Mouse (Mus musculus) ovary, postnatal 10 days (tissue): ENCODE measurements around the gene Il17rd.

Experiments
- DNase-seq: peaks from one replicate; pipeline ENCODE4 v3.0.0; 2022; ENCODE audit warnings: low spot score

Gene Il17rd

DNA sequence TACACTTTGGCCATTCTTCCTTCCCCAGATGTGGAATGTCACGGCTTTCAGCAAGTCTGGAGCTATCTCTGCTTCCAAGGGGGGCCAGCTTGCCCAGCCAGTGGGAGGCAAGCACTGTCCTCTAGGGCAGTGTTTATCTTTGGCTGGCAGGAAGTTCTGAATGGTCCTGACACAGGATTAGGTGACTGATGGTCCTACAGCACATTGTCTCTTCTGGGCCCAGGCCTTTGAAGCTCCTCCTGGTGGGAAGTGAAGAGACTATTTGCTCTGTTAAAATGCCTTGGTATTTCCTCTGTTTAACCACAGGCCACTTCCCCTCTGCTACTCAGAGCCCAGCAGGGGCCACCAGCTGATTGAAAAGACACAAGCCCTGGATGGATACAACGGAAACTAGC lies 6.2 kb downstream of the Il17rd start:
- no peak for DNase-seq

DNA sequence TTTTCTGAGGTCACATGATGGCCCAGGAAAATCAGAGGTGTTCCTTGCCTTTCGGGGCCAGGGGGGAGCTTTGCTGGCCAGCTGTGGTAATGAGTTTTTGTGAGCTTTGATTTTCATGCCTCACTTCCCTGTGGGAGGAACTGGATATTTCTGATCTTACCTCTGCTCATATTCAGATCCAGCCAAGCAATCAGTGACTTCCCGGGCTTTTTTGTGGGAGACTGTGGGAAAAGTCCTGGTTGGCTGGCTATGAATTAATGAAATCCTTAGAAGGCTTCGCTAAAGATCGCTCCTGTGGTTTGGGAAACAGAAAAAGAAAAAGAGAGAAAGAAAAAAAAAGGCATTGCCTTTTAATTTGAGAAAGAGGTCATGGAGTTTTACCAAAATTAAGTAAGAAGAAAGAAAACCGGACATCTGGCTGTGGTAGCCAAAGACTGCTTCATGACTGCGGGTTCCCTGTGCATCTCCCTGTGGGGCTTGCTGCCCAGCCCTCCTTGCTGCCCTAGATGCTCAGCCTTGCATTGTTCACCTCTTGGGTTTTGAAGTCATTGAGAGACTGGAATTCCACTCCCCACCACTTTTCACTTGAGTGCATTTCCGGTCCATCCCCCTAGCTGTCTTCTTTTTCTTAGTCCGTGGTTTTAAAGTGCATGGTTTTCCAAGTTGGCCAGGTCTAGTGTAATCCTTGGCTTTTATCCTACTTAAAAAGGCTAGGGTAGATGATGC lies 9.7 kb downstream of the Il17rd start:
- DNase-seq: no peak

DNA sequence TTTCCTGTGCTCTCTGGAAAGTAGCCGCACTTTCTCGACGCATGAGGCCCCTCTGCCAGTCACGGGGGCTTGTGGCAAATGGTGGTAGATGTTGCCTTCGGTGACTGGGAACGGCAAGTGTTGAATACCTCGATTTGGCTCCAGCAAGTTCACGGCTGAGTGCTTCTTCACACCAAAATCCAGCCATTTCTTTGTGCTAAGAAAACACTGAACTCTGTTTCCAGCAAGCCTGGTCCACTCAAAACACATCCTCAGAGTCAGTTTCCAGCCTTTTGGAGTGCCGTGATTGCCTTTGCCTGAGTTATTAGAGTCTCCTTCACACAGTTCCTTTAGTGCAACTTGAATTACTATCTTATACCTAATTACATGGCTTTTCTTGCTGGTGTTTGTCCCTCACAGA lies 11.3 kb downstream of the Il17rd start:
- DNase-seq: no peak

DNA sequence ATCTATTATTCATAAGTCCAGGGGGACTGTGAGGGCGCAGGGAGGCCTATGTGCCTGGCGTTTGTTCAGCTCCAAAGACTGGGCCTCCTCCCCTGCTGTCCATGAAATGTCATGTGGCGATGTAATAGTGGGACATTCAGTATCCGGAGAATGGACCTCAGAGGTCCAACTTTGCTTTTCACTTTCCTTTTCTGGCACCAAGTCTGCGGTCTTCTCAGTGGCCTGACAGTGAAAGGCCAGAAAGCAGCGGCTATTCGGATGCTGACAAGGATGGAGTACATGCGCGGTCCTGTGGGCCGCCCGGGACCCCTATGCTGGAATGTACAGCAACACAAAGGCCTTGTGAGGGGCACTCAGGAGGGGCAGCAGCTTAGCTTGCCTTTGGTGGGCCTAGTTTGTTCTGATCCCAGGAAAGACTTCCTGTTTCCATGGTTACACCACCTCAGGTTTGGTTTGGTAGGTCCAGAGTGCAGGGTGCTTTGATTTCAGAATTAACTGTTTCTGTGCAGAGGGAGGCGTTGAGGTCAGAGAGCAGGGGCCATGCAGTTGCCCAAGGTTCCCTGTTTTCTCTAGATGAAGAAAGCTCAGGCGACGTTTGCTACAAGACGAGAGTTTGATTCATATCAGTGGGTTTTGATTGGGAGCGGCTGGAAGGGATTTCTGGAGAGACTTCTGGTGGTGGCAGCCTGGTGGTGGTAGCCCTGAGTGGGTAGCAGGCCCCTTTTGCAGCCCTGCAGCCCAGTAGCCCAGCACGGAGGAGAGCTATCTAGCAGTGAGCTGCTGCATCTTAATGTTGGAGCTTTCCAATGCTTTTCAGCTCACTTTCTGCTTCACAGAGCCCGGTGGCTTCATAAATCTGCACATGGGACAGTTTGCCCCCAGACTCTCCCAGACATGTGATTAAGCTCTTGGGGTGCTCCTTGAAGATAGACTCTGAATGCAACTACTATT lies 12.1 kb downstream of the Il17rd start:
- DNase-seq: no peak

DNA sequence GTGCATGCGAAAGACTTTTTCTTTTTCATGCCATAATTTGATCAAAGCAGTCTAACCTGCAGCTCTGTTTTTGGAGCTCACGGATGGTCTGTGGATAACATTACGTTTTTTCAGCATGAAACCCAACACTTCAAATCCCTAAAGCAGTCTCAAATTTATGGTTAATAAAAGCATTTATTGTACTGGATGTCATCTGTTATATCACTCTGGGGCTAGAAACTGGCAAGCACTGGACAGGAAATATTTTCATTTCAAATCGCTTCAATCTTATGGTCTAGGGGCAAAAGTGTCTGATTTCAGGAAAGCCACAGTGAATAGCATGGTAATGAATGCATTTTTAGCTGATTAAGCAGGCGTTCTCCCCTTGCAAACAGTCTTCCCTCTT lies 12.8 kb downstream of the Il17rd start:
- no peak for DNase-seq

DNA sequence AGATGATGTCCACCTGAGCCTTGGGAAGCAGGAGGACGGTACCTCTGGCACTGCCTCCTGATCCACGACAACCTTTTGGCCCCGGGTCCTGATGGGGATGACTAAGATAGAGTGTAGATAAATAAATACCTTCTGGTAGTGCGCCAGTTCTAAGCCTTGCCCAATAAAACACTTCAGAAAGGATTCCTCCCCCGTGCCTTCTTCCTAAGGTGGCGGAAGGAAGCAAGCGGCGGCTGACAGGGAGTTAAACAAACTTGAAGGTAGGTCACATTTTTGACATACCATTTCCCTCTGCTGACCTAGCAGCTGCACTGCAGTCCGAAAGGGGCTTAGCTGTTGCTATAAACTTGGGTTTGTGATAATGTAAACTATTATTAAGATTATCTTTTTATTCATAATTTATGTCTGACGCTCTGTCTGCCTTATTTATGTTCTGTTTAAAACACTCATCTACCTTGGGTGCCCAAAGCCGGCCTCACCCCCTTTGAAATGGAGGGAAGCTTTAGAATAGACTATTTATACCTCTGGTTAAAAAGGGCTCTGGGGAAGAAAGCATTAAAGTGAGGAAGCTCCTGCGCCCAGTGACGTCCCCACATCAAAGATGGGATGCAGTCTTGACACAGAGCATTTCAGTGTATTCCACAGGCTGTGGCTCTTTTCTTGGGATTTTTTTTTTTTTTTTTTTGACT lies 19.9 kb downstream of the Il17rd start:
- no peak for DNase-seq

DNA sequence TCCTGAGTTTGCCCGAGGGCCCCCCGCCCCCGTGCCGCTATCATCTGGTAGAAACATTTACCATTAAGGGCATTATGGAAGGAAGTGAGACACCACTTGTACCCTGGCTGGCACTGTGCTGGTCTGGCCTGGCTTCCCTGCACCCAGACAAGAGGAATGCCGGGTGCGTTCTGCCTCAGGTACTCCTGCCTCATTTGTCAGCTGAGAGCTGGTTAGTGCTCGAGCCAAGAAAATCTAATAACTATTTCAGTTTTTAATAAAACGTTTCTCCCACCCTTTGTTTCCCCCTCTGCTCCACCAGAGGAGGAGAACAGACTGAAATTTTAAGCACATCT lies 20.4 kb downstream of the Il17rd start:
- DNase-seq: no peak

DNA sequence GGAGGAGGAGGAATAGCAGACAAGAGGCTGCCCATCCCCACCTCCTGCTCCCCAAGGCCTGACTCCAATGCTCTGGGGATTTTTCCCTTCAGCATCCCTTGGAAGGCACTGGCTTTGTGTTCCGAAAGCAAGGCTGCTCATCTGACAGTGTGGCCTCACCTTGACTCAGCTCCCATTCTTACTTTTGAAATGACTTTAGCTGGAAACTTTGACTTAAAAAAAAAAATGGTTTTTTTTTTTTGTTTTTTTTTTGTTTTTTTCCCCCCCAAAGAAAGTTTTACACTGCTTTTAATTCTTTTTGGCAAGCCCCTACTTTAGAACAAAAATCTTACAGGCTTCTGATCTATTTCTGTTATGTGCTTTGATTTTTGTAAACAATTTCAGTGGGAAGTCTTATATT lies 24.6 kb downstream of the Il17rd start:
- DNase-seq: no peak

DNA sequence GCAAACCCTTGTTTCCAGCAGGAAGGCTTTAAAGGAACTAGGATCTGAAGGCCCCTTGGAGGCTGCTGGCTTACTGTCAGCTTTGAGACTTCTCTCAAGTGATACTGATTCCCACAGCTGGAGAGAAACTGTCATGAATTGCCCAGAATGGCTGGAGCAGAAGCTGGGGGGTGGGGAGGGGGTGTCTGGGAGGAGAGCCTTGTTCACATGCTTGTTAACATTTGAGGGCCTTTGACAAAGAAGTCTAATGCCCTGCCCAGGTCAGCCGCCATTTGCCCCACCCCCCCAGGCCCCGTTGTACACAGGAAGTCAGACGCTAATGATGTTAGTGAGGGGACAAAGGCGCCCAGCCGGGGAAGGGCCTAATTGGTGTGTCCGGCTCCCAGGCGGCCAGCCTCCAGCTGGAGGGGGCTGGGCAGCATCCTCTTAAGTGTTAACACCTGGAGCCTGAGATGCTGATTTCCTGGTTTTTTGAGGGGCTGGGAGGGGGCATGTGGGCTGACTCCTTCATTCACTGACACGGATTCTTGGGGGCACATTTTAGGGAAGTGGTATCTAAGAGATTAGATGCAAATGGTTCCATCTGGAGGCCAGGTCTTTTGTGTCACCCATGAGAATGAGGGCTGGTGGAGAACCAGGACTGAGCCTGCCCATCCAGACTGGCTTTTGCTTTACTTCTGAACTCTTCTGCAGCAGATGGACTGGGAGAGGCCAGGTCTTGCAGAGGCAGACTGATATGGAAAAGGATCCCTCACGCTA lies 27.6 kb downstream of the Il17rd start:
- no peak for DNase-seq

DNA sequence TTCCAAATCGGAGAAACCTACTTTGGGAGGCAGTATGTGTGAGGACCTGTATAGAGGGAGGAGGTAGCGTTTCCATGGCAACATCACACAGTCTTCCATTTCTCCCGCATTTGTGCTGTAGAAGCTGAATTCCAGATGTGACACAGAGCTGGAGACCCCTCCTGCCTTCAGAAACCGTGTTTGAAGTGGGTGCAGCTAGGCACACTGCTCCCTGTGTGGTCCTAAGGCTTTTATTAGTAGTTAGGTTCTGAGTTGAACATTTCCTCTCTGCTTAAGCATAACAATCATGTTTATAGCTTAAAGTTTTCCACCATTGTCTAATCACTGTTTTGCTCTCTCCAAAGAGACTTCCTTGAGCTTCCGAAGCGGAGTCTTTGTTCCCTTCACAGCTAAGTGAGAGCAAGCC lies 29.1 kb downstream of the Il17rd start:
- DNase-seq: no peak

DNA sequence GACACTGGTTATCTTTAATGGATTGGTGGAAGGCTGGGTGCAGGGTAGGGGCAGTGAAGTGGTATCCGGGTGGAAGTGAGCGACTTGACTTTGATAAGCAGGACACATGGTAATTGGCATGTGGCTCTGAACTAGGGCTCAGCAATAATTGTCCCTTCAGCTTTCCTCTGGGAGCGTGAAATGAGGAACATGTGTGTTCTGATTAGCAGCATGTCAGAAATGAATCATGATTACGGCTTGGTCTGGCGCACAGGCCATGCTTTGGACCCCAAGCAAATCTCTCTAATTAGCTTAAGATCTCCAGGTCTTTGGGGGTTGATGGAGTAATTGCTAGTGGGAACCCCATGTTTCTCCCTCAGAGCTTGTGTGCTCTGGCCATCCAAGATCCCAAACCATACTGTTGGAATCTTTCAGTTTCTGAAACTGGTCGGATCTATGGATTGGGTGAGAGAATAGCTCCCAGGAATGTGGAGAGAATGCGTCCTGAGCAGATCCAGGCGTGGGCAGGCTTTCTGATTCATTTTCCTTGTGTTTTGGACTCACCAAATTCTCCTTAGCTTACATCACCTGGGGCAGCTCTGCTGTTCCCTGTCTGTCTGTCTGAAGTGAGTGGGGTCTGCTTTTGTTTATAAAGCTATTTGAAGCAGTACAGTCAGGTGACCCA lies 30.8 kb downstream of the Il17rd start:
- DNase-seq: no peak

DNA sequence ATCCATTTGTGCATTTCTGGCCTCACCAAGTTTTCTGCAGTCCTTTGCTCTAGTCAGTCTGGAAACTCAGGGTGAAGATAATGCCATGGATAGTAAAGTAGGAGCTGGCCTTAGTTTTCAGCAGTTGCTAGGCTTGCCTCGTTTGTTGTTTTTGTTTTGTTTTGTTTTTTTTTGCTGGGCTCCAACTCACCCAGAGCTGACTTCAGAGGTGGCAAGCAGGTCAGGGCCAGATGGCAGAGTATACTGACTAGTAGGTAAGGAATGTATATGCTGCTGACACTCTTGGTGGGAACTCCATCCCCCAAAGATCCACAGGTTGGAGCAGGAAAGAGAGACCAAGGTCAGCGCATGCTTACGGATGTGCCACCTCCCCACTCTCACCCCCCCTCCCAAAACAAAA lies 31.4 kb downstream of the Il17rd start:
- DNase-seq: no peak

DNA sequence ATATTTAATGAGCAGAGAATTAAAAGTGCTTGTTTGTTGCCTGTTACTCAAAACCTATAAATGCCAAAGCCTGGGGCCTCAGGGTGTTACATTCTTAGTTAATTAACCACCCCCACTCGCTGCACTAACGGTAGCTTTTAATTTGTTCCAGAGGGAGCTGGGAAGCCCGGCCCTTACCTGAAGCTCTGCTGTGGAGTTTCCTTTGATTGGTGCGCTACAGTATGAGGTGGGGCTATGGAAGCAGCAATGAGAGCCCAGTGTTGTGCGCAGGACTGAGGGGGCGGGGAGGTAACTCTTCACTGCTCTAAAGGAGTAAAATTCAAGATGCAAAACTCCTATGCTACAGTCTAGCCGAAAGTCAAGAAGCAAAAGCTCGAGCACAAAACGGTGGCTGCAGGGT lies 32.0 kb downstream of the Il17rd start:
- DNase-seq: no peak

DNA sequence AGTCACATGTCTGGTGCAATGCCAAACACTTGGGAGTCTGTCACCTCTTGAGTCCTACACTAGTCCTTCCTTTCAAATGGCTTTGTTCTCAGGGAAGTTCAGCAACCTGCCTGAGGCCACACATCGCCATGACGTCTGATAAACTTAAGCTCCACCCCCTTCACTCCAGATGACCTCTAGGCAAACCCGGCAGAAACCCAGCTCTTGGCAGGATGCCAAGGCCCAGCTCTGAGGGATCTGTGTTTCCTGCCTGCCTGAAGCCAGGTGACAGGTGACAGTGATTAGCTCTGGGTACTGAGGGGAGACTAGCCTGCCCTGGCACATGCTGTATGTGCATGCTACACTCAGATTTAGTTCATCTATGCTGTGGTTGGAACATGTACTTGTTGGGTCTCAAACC lies 33.2 kb downstream of the Il17rd start:
- no peak for DNase-seq

DNA sequence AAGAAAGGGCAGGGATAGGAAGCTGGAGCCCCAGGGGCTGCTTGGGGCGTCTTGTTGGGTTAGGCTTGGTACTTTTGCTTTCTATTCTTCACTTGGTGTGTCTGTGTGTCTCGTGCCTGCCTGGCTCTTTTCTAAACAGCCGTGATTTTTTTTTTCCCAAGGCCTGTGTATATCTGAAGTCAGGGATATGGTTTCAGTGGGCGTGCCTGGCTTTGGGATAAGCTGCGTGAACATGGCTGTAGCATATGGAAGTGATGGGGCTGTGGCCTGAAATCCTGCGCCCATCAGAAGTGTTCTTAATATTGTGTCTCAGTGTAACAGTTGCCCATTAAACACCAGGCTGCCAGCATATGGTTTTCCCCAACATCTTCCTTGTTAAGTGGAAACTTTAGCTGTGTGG lies 36.3 kb downstream of the Il17rd start:
- no peak for DNase-seq

DNA sequence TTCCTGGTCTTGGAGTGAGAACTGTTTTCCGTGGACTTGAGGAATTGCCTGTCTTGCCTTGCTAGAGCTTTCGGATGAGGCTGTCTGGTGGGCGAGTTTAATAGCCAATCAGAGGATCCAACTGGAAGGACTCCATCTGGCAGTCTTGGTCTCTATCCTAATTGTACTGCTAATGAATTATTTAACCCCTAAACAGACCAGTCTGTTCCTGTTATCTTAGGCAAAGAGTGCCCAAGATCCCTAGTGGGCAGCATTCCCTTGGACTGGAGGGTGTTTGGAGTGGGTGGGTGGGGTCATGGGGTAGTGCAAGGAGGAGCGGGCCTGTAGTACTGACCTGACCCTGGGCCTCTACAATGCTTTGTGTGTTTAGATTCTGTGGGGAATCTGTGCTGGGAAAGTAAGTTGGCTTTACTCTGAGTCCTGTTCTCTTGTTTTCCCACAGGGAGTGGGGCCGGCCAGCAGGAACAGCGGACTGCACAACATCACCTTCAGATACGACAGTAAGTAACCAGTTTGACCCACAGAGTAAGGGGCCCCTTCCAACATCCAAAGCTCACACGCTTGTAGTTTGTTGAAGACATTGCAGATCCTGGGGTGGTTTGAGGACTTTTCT lies 37.3 kb downstream of the Il17rd start:
- no peak for DNase-seq

DNA sequence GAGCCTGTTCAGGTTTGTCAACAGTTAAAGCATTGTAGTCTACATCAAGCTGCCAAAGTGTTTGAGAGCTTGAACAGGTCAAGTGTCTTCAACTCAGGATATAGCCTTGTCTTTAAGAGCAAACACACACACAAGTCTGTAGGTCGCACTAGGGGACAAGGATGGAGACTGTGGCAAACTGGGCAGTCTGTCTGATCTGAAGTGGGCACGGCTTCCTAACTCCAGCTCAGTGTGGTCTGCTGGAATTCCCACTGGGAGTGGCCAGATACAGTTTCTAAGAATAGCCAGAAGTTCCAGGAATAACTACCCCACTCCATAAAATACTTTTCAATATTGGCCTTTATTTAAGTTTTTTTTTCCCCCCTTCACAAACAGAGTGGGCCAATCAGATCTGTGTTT lies 37.8 kb downstream of the Il17rd start:
- DNase-seq: no peak

DNA sequence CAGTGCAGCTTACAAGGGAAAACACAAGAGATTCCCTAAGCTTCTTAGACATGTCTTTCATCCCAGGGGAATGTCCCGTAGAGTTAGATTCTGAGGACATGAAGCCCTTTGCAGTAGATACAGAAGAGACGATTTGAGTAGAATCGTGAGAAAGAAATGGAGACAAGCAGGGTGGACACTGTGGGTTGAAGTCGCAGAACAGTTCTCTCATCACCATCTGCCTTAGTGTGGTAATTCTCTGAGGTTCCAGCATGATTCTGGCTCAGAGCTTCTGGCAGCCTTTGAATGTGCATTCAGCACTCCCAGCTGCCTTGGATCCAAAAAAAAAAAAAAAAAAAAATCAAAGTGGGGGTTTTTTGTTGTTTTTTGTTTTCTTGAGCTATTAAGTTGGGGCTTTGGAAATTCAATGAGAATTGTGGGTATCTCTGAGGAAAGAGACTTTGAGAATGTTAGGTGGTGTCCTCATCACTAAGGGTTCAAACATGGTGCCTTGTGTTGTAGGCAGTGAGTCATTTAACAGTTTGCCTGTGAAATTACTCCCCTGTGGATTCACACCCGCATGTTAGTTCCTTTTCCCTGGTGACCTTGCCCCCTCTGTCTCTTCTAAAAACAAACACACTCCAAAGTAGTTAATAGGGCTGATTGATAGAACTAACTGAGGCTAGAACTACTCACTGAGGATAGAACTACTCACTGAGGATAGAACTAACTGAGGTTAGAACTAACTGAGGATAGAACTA lies 43.0 kb downstream of the Il17rd start:
- no peak for DNase-seq

DNA sequence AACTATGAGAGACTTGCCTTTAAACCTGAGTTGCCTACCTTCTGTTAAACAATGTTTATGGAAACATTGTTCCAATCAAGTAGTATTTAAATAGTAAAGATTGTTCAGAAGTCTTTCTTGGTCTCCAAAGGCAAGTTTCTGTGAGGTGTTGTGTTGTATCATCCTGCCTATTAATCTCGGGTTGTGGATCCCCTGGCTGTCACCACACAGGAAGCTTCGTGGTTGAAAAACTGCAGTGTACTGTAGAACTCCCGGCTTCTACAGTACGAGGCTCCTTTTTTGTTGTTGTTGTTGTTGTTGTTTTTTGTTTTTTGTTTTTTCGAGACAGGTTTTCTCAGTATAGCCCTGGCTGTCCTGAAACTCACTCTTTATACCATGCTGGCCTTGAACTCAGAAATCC lies 46.7 kb downstream of the Il17rd start:
- no peak for DNase-seq

DNA sequence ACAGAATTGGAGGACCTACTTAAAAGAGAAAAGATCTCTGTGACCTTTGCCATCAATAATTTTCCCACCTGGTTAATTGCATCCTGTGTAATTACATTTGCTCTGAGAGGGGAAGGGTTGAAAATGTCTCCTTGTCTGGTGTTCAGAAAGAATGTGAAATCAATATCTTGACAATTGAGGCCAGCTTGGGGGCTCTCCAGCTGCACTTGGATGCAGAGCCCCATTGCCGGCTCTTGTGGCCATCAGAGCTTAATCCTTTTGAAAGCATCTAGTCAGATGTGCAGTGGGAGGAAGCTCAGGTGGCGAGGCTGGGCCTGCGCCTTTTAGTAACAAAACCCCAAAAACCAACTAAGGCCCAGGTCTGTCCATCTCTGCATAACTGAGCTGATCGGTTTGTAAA lies 47.3 kb downstream of the Il17rd start:
- no peak for DNase-seq

DNA sequence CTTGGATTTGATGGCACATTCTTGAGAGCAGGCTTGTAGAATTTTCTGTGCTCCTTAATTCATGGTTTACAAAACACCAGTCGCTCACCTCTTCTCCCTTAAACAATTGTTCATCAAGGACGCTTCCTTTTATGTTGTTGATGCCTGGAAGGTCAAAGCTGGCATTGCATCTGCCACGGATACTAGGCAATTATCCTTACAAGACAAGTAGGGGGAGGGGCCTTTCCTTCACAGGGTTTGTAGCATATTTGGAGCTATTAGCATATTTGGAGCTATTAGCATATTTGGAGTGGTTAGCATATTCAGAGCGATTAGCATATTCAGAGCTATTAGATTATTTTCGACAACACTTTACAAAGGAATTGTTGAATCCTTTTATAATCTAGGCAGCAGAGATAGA lies 55.5 kb downstream of the Il17rd start:
- DNase-seq: no peak
